Mouse (Mus musculus) CD4-positive naive resting alpha-beta T cell, adult 57 days (primary cell): ENCODE results near the gene Hmgn5. TPM values are rescaled to one million over a fixed set of nuclear protein-coding genes. Genes with fewer than 3 reads are reported as not detected.

Experiments used
- total RNA-seq: library from RNA; stranded (reverse); gene quantifications from one replicate; pipeline ENCODE4 v1.2.4, GENCODE M21; 2023

The Hmgn5 gene
- 10.3 TPM for total RNA-seq

GRCm38 (mm10) chrX:109013283-109013682, at the start of gene Hmgn5:
TSS of gene Hmgn5 (minus strand) at chrX:109013404.

Other genes starting within 250 kb of the Hmgn5 start
- gene Brwd3, start 179.0 kb downstream of the Hmgn5 start, total RNA-seq: 22.5 TPM
- 18.9 TPM for gene Sh3bgrl, start 82.0 kb upstream of the Hmgn5 start, total RNA-seq
- 2.5 TPM for gene Gm6377, start 183.4 kb upstream of the Hmgn5 start, total RNA-seq